Mouse (Mus musculus) limb, embryonic 15.5 days (tissue): ENCODE measurements around the gene Copz1. TPM values are rescaled to one million over a fixed set of nuclear protein-coding genes. Genes with fewer than 3 reads are reported as not detected.
A peak's percentile ranks its signal among the peaks of the same experiment; 100 is the strongest.

Experiments used
- ATAC-seq: fragments of 200-750 bp; cut with Nextera tagmentation; 2 replicates; pipeline ENCODE4 v1.8.0; 2017; ENCODE audit warnings: low read depth, moderate TSS enrichment; ENCODE audit not compliant: insufficient number of reproducible peaks, low FRiP score, low TSS enrichment
- H3K27ac ChIP-seq: fragments of 300-500 bp; sonication (generic); 2 replicates; pipeline ENCODE4 v1.5.1; 2015; ENCODE audit warnings: moderate library complexity, mild to moderate bottlenecking, inconsistent platforms
- H3K27me3 ChIP-seq: fragments of 300-500 bp; sonication (generic); 2 replicates; pipeline ENCODE4 v1.6.1; 2015; ENCODE audit warnings: inconsistent platforms
- H3K36me3 ChIP-seq: fragments of 300-500 bp; sonication (generic); 2 replicates; pipeline ENCODE4 v1.6.1; 2015; ENCODE audit warnings: inconsistent platforms
- H3K4me1 ChIP-seq: fragments of 300-500 bp; sonication (generic); 2 replicates; pipeline ENCODE4 v1.6.1; 2015; ENCODE audit warnings: inconsistent platforms
- H3K4me2 ChIP-seq: fragments of 300-500 bp; sonication (generic); 2 replicates; pipeline ENCODE4 v1.6.1; 2015; ENCODE audit warnings: mild to moderate bottlenecking, inconsistent platforms
- H3K4me3 ChIP-seq: fragments of 300-500 bp; sonication (generic); 2 replicates; pipeline ENCODE4 v1.5.1; 2015; ENCODE audit warnings: mild to moderate bottlenecking, inconsistent platforms
- H3K9ac ChIP-seq: fragments of 300-500 bp; sonication (generic); 2 replicates; pipeline ENCODE4 v1.6.1; 2015; ENCODE audit warnings: inconsistent platforms
- H3K9me3 ChIP-seq: fragments of 300-500 bp; sonication (generic); 2 replicates; pipeline ENCODE4 v1.6.1; 2016; ENCODE audit warnings: inconsistent platforms
- WGBS: fragments of 180-500 bp; shearing (Covaris S2); methylation state at CpG from one replicate; pipeline ENCODE4 v1.1.7; 2015; 5-methylcytosine and 5-hydroxymethylcytosine counted together
- polyA plus RNA-seq: library from polyadenylated mRNA; unstranded; fragments of >200 nt; fragmentation: Nextera tagmentation; extraction: Ambion mirVana; gene quantifications from 2 replicates; pipeline ENCODE4 v1.2.1, GENCODE M21; 2015

The Copz1 gene
- polyA plus RNA-seq, 1 experiment from 2014 or later, result 270 TPM

GRCm38 (mm10) chr15:103281465-103282205 is 9.1 kb downstream of the Copz1 start:
- Histone ChIP-seq H3K27ac (no peak overlapping the region), H3K4me3 (no peak overlapping the region), H3K4me2 (no peak overlapping the region), H3K4me1 (peaks cover 27% of the 10 kb centered on the region), H3K9ac (no peak overlapping the region), H3K27me3 (no peaks in the 10 kb centered on the region), H3K9me3 (no peaks in the 10 kb centered on the region), H3K36me3 (peaks cover 13% of the 10 kb centered on the region)
- no peak for ATAC-seq
- WGBS, result 93% methylated on average over 3 of the region's 3 CpGs

- Histone ChIP-seq H3K4me2 (no peak overlapping the region), H3K4me1 (peaks cover 24% of the 10 kb centered on the region), H3K4me3 (no peak overlapping the region), H3K27ac (no peak overlapping the region), H3K9me3 (no peaks in the 10 kb centered on the region), H3K36me3 (peaks cover 15% of the 10 kb centered on the region), H3K9ac (no peak overlapping the region), H3K27me3 (no peaks in the 10 kb centered on the region)
- 63% methylated on average over 3 of the region's 3 CpGs for WGBS
- ATAC-seq, result no peak
Observed at GRCm38 (mm10) chr15:103284066-103284465, 11.6 kb downstream of the Copz1 start.

- Histone ChIP-seq H3K36me3 (peaks cover 18% of the 10 kb centered on the region), H3K4me3 (no peak overlapping the region), H3K27me3 (no peaks in the 10 kb centered on the region), H3K27ac (0 out of 2 replicates have a peak overlapping the region, but pooled peaks have one; percentile 81), H3K9ac (no peak overlapping the region), H3K4me2 (no peak overlapping the region), H3K4me1 (peaks cover 30% of the 10 kb centered on the region), H3K9me3 (no peaks in the 10 kb centered on the region)
- WGBS, result 33% methylated on average over 2 of the region's 2 CpGs
- ATAC-seq, result no peak
Observed at GRCm38 (mm10) chr15:103284647-103285046, 12.1 kb downstream of the Copz1 start.

GRCm38 (mm10) chr15:103285778-103286417 is 13.4 kb downstream of the Copz1 start:
- H3K9me3 ChIP-seq, result no peaks in the 10 kb centered on the region
- H3K4me1 ChIP-seq, result peaks cover 40% of the 10 kb centered on the region
- H3K27ac ChIP-seq, result peak overlapping the region; percentile 81
- no peak overlapping the region for H3K4me2 ChIP-seq
- WGBS, result 38% methylated on average over 1 of the region's 1 CpGs
- no peak overlapping the region for H3K9ac ChIP-seq
- H3K4me3 ChIP-seq, result no peak overlapping the region
- no peaks in the 10 kb centered on the region for H3K27me3 ChIP-seq
- peaks cover 23% of the 10 kb centered on the region for H3K36me3 ChIP-seq
- ATAC-seq, result 0 out of 2 replicates have a peak, but pooled peaks have one; percentile 40

- peaks cover 53% of the 10 kb centered on the region for H3K4me1 ChIP-seq
- no peak for ATAC-seq
- no peak overlapping the region for H3K4me3 ChIP-seq
- H3K4me2 ChIP-seq, result no peak overlapping the region
- H3K27me3 ChIP-seq, result no peaks in the 10 kb centered on the region
- H3K9me3 ChIP-seq, result no peaks in the 10 kb centered on the region
- no peak overlapping the region for H3K9ac ChIP-seq
- WGBS, result 14% methylated on average over 5 of the region's 5 CpGs
- H3K36me3 ChIP-seq, result peaks cover 43% of the 10 kb centered on the region
- H3K27ac ChIP-seq, result peak overlapping the region; percentile 70
Observed at GRCm38 (mm10) chr15:103289600-103289999, 17.1 kb downstream of the Copz1 start.

GRCm38 (mm10) chr15:103290417-103290816 is 17.9 kb downstream of the Copz1 start:
- H3K9me3 ChIP-seq, result no peaks in the 10 kb centered on the region
- no peak overlapping the region for H3K4me3 ChIP-seq
- peaks cover 43% of the 10 kb centered on the region for H3K36me3 ChIP-seq
- H3K4me2 ChIP-seq, result no peak overlapping the region
- ATAC-seq, result no peak
- H3K27ac ChIP-seq, result peak overlapping the region; percentile 47; the same call in 1 of the 2 replicates
- no peaks in the 10 kb centered on the region for H3K27me3 ChIP-seq
- no peak overlapping the region for H3K9ac ChIP-seq
- 58% methylated on average over 6 of the region's 6 CpGs for WGBS
- peaks cover 50% of the 10 kb centered on the region for H3K4me1 ChIP-seq

- Histone ChIP-seq H3K4me1 (peaks cover 50% of the 10 kb centered on the region), H3K27ac (peak overlapping the region; percentile 47; the same call in 1 of the 2 replicates)
- ATAC-seq, result no peak
Observed at GRCm38 (mm10) chr15:103290843-103291242, 18.3 kb downstream of the Copz1 start.

GRCm38 (mm10) chr15:103292673-103293345 is 20.3 kb downstream of the Copz1 start:
- H3K9me3 ChIP-seq, result no peaks in the 10 kb centered on the region
- H3K4me3 ChIP-seq, result no peak overlapping the region
- H3K27ac ChIP-seq, result peak overlapping the region; percentile 40
- 50% methylated on average over 4 of the region's 4 CpGs for WGBS
- H3K4me2 ChIP-seq, result no peak overlapping the region
- peaks cover 51% of the 10 kb centered on the region for H3K36me3 ChIP-seq
- H3K4me1 ChIP-seq, result peaks cover 59% of the 10 kb centered on the region
- H3K27me3 ChIP-seq, result no peaks in the 10 kb centered on the region
- ATAC-seq, result peak; percentile 46; the same call in 1 of the 2 replicates
- no peak overlapping the region for H3K9ac ChIP-seq

More at GRCm38 (mm10) chr15:103290843-103291242, 18.3 kb downstream of the Copz1 start:
- H3K9me3 ChIP-seq, result no peaks in the 10 kb centered on the region
- H3K36me3 ChIP-seq, result peaks cover 43% of the 10 kb centered on the region
- no peak overlapping the region for H3K4me3 ChIP-seq
- no peak overlapping the region for H3K4me2 ChIP-seq
- H3K27me3 ChIP-seq, result no peaks in the 10 kb centered on the region
- no peak overlapping the region for H3K9ac ChIP-seq
- WGBS, result 45% methylated on average over 9 of the region's 9 CpGs

- peak overlapping the region; percentile 40 for H3K27ac ChIP-seq
- no peaks in the 10 kb centered on the region for H3K9me3 ChIP-seq
- H3K4me2 ChIP-seq, result no peak overlapping the region
- ATAC-seq, result no peak
- H3K4me3 ChIP-seq, result no peak overlapping the region
- H3K9ac ChIP-seq, result no peak overlapping the region
- peaks cover 56% of the 10 kb centered on the region for H3K36me3 ChIP-seq
- H3K4me1 ChIP-seq, result peaks cover 65% of the 10 kb centered on the region
- 87% methylated on average over 2 of the region's 2 CpGs for WGBS
- H3K27me3 ChIP-seq, result no peaks in the 10 kb centered on the region
Observed at GRCm38 (mm10) chr15:103293375-103293774, 20.9 kb downstream of the Copz1 start.

GRCm38 (mm10) chr15:103294649-103295048 is 22.1 kb downstream of the Copz1 start:
- Histone ChIP-seq H3K27me3 (no peaks in the 10 kb centered on the region), H3K9me3 (no peaks in the 10 kb centered on the region), H3K4me2 (no peak overlapping the region), H3K4me3 (no peak overlapping the region), H3K27ac (peak overlapping the region; percentile 54; the same call in 1 of the 2 replicates), H3K36me3 (peaks cover 55% of the 10 kb centered on the region), H3K9ac (no peak overlapping the region), H3K4me1 (peaks cover 65% of the 10 kb centered on the region)
- 25% methylated on average over 2 of the region's 2 CpGs for WGBS
- no peak for ATAC-seq

- peaks cover 68% of the 10 kb centered on the region for H3K4me1 ChIP-seq
- H3K9me3 ChIP-seq, result no peaks in the 10 kb centered on the region
- H3K9ac ChIP-seq, result no peak overlapping the region
- H3K4me2 ChIP-seq, result no peak overlapping the region
- peaks cover 50% of the 10 kb centered on the region for H3K36me3 ChIP-seq
- no peak for ATAC-seq
- H3K4me3 ChIP-seq, result no peak overlapping the region
- WGBS, result 6% methylated on average over 5 of the region's 5 CpGs
- no peaks in the 10 kb centered on the region for H3K27me3 ChIP-seq
- H3K27ac ChIP-seq, result peak overlapping the region; percentile 84
Observed at GRCm38 (mm10) chr15:103295851-103296250, 23.3 kb downstream of the Copz1 start.

- H3K36me3 ChIP-seq, result peaks cover 37% of the 10 kb centered on the region
- H3K27ac ChIP-seq, result 0 out of 2 replicates have a peak overlapping the region, but pooled peaks have one; percentile 97
- WGBS, result 37% methylated on average over 6 of the region's 6 CpGs
- no peak overlapping the region for H3K4me3 ChIP-seq
- ATAC-seq, result no peak
- no peak overlapping the region for H3K9ac ChIP-seq
- peaks cover 76% of the 10 kb centered on the region for H3K4me1 ChIP-seq
- H3K4me2 ChIP-seq, result no peak overlapping the region
- no peaks in the 10 kb centered on the region for H3K9me3 ChIP-seq
- H3K27me3 ChIP-seq, result no peaks in the 10 kb centered on the region
Observed at GRCm38 (mm10) chr15:103297313-103297712, 24.8 kb downstream of the Copz1 start.
